Mouse (Mus musculus): ENCODE measurements around the gene Rpia. TPM values are rescaled to one million over a fixed set of nuclear protein-coding genes. Genes with fewer than 3 reads are reported as not detected.

Rpia gene
- polyA plus RNA-seq, 1 experiment from 2014 or later, result 3.3 TPM

- ATAC-seq, result no peak
- Histone ChIP-seq H3K4me1 (replicated peaks; ENCODE audit: control insufficient read depth, insufficient read depth, low read length) (no peaks in the 10 kb centered on the region), H3K4me2 (ENCODE audit: low read length) (no peak overlapping the region), H3K9me3 (ENCODE audit: control insufficient read depth, low read length) (no peaks in the 10 kb centered on the region), H3K27ac (ENCODE audit: low read length) (no peak overlapping the region), H3K36me3 (ENCODE audit: control insufficient read depth, insufficient read depth) (peaks cover 19% of the 10 kb centered on the region), H3K4me3 (replicated peaks; ENCODE audit: low read length) (no peak overlapping the region), H3K9ac (replicated peaks; ENCODE audit: low read depth, low read length) (no peak overlapping the region), H3K27me3 (replicated peaks; ENCODE audit: control insufficient read depth, insufficient read depth, low read length) (no peaks in the 10 kb centered on the region)
- WGBS, result 94% methylated on average over 5 of the region's 5 CpGs
These were observed 27.5 kb downstream of the Rpia start for GRCm38 (mm10) chr6:70764551-70764950.

- ATAC-seq, result no peak
- Histone ChIP-seq H3K9me3 (ENCODE audit: control insufficient read depth, low read length) (no peaks in the 10 kb centered on the region), H3K27ac (ENCODE audit: low read length) (no peak overlapping the region), H3K4me1 (replicated peaks; ENCODE audit: control insufficient read depth, insufficient read depth, low read length) (no peaks in the 10 kb centered on the region), H3K27me3 (replicated peaks; ENCODE audit: control insufficient read depth, insufficient read depth, low read length) (no peaks in the 10 kb centered on the region), H3K36me3 (ENCODE audit: control insufficient read depth, insufficient read depth) (peaks cover 19% of the 10 kb centered on the region), H3K9ac (replicated peaks; ENCODE audit: low read depth, low read length) (no peak overlapping the region), H3K4me2 (ENCODE audit: low read length) (no peak overlapping the region), H3K4me3 (replicated peaks; ENCODE audit: low read length) (no peak overlapping the region)
- 93% methylated on average over 4 of the region's 4 CpGs for WGBS
These were observed 28.2 kb downstream of the Rpia start for GRCm38 (mm10) chr6:70763881-70764280.

- Histone ChIP-seq H3K27me3 (replicated peaks; ENCODE audit: control insufficient read depth, insufficient read depth, low read length) (no peaks in the 10 kb centered on the region), H3K4me2 (ENCODE audit: low read length) (no peak overlapping the region), H3K36me3 (ENCODE audit: control insufficient read depth, insufficient read depth) (peaks cover 17% of the 10 kb centered on the region), H3K27ac (ENCODE audit: low read length) (no peak overlapping the region), H3K9ac (replicated peaks; ENCODE audit: low read depth, low read length) (no peak overlapping the region), H3K9me3 (ENCODE audit: control insufficient read depth, low read length) (no peaks in the 10 kb centered on the region), H3K4me3 (replicated peaks; ENCODE audit: low read length) (no peak overlapping the region), H3K4me1 (replicated peaks; ENCODE audit: control insufficient read depth, insufficient read depth, low read length) (no peaks in the 10 kb centered on the region)
- WGBS, result 85% methylated on average over 6 of the region's 6 CpGs
- no peak for ATAC-seq
These were observed 29.4 kb downstream of the Rpia start for GRCm38 (mm10) chr6:70762659-70763058.

GRCm38 (mm10) chr6:70760951-70761350, 31.1 kb downstream of the Rpia start:
- H3K4me2 ChIP-seq (ENCODE audit: low read length), result no peak overlapping the region
- no peak for ATAC-seq
- peaks cover 11% of the 10 kb centered on the region for H3K36me3 ChIP-seq (ENCODE audit: control insufficient read depth, insufficient read depth)
- H3K9ac ChIP-seq (replicated peaks; ENCODE audit: low read depth, low read length), result no peak overlapping the region
- H3K27ac ChIP-seq (ENCODE audit: low read length), result no peak overlapping the region
- H3K9me3 ChIP-seq (ENCODE audit: control insufficient read depth, low read length), result no peaks in the 10 kb centered on the region
- no peak overlapping the region for H3K4me3 ChIP-seq (replicated peaks; ENCODE audit: low read length)
- no peaks in the 10 kb centered on the region for H3K4me1 ChIP-seq (replicated peaks; ENCODE audit: control insufficient read depth, insufficient read depth, low read length)
- 66% methylated on average over 4 of the region's 4 CpGs for whole genome bisulfite sequencing
- H3K27me3 ChIP-seq (replicated peaks; ENCODE audit: control insufficient read depth, insufficient read depth, low read length), result no peaks in the 10 kb centered on the region

- H3K27me3 ChIP-seq (replicated peaks; ENCODE audit: control insufficient read depth, insufficient read depth, low read length), result no peaks in the 10 kb centered on the region
- no peak overlapping the region for H3K4me2 ChIP-seq (ENCODE audit: low read length)
- no peak for ATAC-seq
- H3K27ac ChIP-seq (ENCODE audit: low read length), result no peak overlapping the region
- no peak overlapping the region for H3K9ac ChIP-seq (replicated peaks; ENCODE audit: low read depth, low read length)
- 92% methylated on average over 10 of the region's 10 CpGs for WGBS
- no peak overlapping the region for H3K4me3 ChIP-seq (replicated peaks; ENCODE audit: low read length)
- H3K36me3 ChIP-seq (ENCODE audit: control insufficient read depth, insufficient read depth), result no peaks in the 10 kb centered on the region
- no peaks in the 10 kb centered on the region for H3K4me1 ChIP-seq (replicated peaks; ENCODE audit: control insufficient read depth, insufficient read depth, low read length)
- no peaks in the 10 kb centered on the region for H3K9me3 ChIP-seq (ENCODE audit: control insufficient read depth, low read length)
These were observed 37.2 kb downstream of the Rpia start for GRCm38 (mm10) chr6:70754833-70755232.

GRCm38 (mm10) chr6:70752351-70752750, 39.7 kb downstream of the Rpia start:
- no peaks in the 10 kb centered on the region for H3K36me3 ChIP-seq (ENCODE audit: control insufficient read depth, insufficient read depth)
- WGBS, result 58% methylated on average over 8 of the region's 8 CpGs
- H3K4me1 ChIP-seq (replicated peaks; ENCODE audit: control insufficient read depth, insufficient read depth, low read length), result no peaks in the 10 kb centered on the region
- no peak overlapping the region for H3K9ac ChIP-seq (replicated peaks; ENCODE audit: low read depth, low read length)
- ATAC-seq, result no peak
- no peak overlapping the region for H3K4me3 ChIP-seq (replicated peaks; ENCODE audit: low read length)
- H3K27me3 ChIP-seq (replicated peaks; ENCODE audit: control insufficient read depth, insufficient read depth, low read length), result no peaks in the 10 kb centered on the region
- H3K27ac ChIP-seq (ENCODE audit: low read length), result no peak overlapping the region
- no peak overlapping the region for H3K4me2 ChIP-seq (ENCODE audit: low read length)
- H3K9me3 ChIP-seq (ENCODE audit: control insufficient read depth, low read length), result no peaks in the 10 kb centered on the region

GRCm38 (mm10) chr6:70751898-70752273, 40.1 kb downstream of the Rpia start:
- 79% methylated on average over 6 of the region's 6 CpGs for WGBS
- Histone ChIP-seq H3K4me3 (replicated peaks; ENCODE audit: low read length) (no peak overlapping the region), H3K36me3 (ENCODE audit: control insufficient read depth, insufficient read depth) (no peaks in the 10 kb centered on the region), H3K4me1 (replicated peaks; ENCODE audit: control insufficient read depth, insufficient read depth, low read length) (no peaks in the 10 kb centered on the region), H3K27me3 (replicated peaks; ENCODE audit: control insufficient read depth, insufficient read depth, low read length) (no peaks in the 10 kb centered on the region), H3K9me3 (ENCODE audit: control insufficient read depth, low read length) (no peaks in the 10 kb centered on the region), H3K9ac (replicated peaks; ENCODE audit: low read depth, low read length) (no peak overlapping the region), H3K4me2 (ENCODE audit: low read length) (no peak overlapping the region), H3K27ac (ENCODE audit: low read length) (no peak overlapping the region)
- no peak for ATAC-seq

- WGBS, result 82% methylated on average over 8 of the region's 8 CpGs
These were observed 40.7 kb downstream of the Rpia start for GRCm38 (mm10) chr6:70751251-70751897.

GRCm38 (mm10) chr6:70749750-70750149, 42.3 kb downstream of the Rpia start:
- 52% methylated on average over 1 of the region's 1 CpGs for WGBS
- Histone ChIP-seq H3K36me3 (ENCODE audit: control insufficient read depth, insufficient read depth) (no peaks in the 10 kb centered on the region), H3K4me3 (replicated peaks; ENCODE audit: low read length) (no peak overlapping the region), H3K27me3 (replicated peaks; ENCODE audit: control insufficient read depth, insufficient read depth, low read length) (no peaks in the 10 kb centered on the region), H3K4me2 (ENCODE audit: low read length) (no peak overlapping the region), H3K9me3 (ENCODE audit: control insufficient read depth, low read length) (no peaks in the 10 kb centered on the region), H3K27ac (ENCODE audit: low read length) (no peak overlapping the region), H3K4me1 (replicated peaks; ENCODE audit: control insufficient read depth, insufficient read depth, low read length) (no peaks in the 10 kb centered on the region), H3K9ac (replicated peaks; ENCODE audit: low read depth, low read length) (no peak overlapping the region)
- no peak for ATAC-seq

More at GRCm38 (mm10) chr6:70751251-70751897, 40.7 kb downstream of the Rpia start:
- Histone ChIP-seq H3K4me3 (replicated peaks; ENCODE audit: low read length) (no peak overlapping the region), H3K9ac (replicated peaks; ENCODE audit: low read depth, low read length) (no peak overlapping the region), H3K27me3 (replicated peaks; ENCODE audit: control insufficient read depth, insufficient read depth, low read length) (no peaks in the 10 kb centered on the region), H3K9me3 (ENCODE audit: control insufficient read depth, low read length) (no peaks in the 10 kb centered on the region), H3K27ac (ENCODE audit: low read length) (no peak overlapping the region), H3K36me3 (ENCODE audit: control insufficient read depth, insufficient read depth) (no peaks in the 10 kb centered on the region), H3K4me2 (ENCODE audit: low read length) (no peak overlapping the region), H3K4me1 (replicated peaks; ENCODE audit: control insufficient read depth, insufficient read depth, low read length) (no peaks in the 10 kb centered on the region)
- no peak for ATAC-seq

GRCm38 (mm10) chr6:70747702-70748101, 44.3 kb downstream of the Rpia start:
- WGBS, result 91% methylated on average over 5 of the region's 5 CpGs
- Histone ChIP-seq H3K4me3 (replicated peaks; ENCODE audit: low read length) (no peak overlapping the region), H3K4me1 (replicated peaks; ENCODE audit: control insufficient read depth, insufficient read depth, low read length) (no peaks in the 10 kb centered on the region; the same call in 1 of the 2 replicates), H3K4me2 (ENCODE audit: low read length) (no peak overlapping the region), H3K27me3 (replicated peaks; ENCODE audit: control insufficient read depth, insufficient read depth, low read length) (no peaks in the 10 kb centered on the region), H3K9ac (replicated peaks; ENCODE audit: low read depth, low read length) (no peak overlapping the region), H3K9me3 (ENCODE audit: control insufficient read depth, low read length) (no peaks in the 10 kb centered on the region), H3K36me3 (ENCODE audit: control insufficient read depth, insufficient read depth) (no peaks in the 10 kb centered on the region), H3K27ac (ENCODE audit: low read length) (no peak overlapping the region)
- ATAC-seq, result no peak
